Mouse (Mus musculus) midbrain, embryonic 11.5 days (tissue): ENCODE measurements around the gene Smad9. TPM values are rescaled to one million over a fixed set of nuclear protein-coding genes. Genes with fewer than 3 reads are reported as not detected.

ENCODE experiments used
- ATAC-seq: fragments of 200-750 bp; cut with Nextera tagmentation; 2 replicates; pipeline ENCODE4 v1.8.0; 2017; ENCODE audit warnings: moderate TSS enrichment, moderate library complexity; ENCODE audit not compliant: low FRiP score
- DNase-seq: peaks from one replicate; pipeline ENCODE4 v3.0.0; 2015; ENCODE audit warnings: low spot score; ENCODE audit errors: missing footprints
- H3K27ac ChIP-seq: fragments of 300-500 bp; sonication (generic); 2 replicates; pipeline ENCODE4 v1.5.1; 2014; ENCODE audit warnings: low read depth, low read length
- H3K27me3 ChIP-seq: fragments of 300-500 bp; sonication (generic); 2 replicates; pipeline ENCODE4 v1.6.1; 2014; ENCODE audit warnings: mild to moderate bottlenecking, low read length, moderate library complexity, mixed read lengths; ENCODE audit not compliant: control insufficient read depth, insufficient read depth
- H3K36me3 ChIP-seq: fragments of 300-500 bp; sonication (generic); 2 replicates; pipeline ENCODE4 v1.6.1; 2014; ENCODE audit warnings: mild to moderate bottlenecking, low read length, moderate library complexity, mixed read lengths; ENCODE audit not compliant: control insufficient read depth, insufficient read depth
- H3K4me1 ChIP-seq: fragments of 300-500 bp; sonication (generic); 2 replicates; pipeline ENCODE4 v1.6.1; 2014; ENCODE audit warnings: low read length; ENCODE audit not compliant: control insufficient read depth, insufficient read depth
- H3K4me2 ChIP-seq: fragments of 300-500 bp; sonication (generic); 2 replicates; pipeline ENCODE4 v1.6.1; 2014; ENCODE audit warnings: mild to moderate bottlenecking, moderate library complexity
- H3K4me3 ChIP-seq: fragments of 300-500 bp; sonication (generic); 2 replicates; pipeline ENCODE4 v1.5.1; 2014; ENCODE audit warnings: low read depth, low read length
- H3K9ac ChIP-seq: fragments of 300-500 bp; sonication (generic); 2 replicates; pipeline ENCODE4 v1.6.1; 2014; ENCODE audit warnings: low read length
- H3K9me3 ChIP-seq: fragments of 300-500 bp; sonication (generic); 2 replicates; pipeline ENCODE4 v1.6.1; 2016; ENCODE audit warnings: low read length; ENCODE audit not compliant: control insufficient read depth
- WGBS: fragments of 180-500 bp; shearing (Covaris S2); extraction: QIAGEN DNeasy Blood & Tissue Kit; methylation state at CpG from one replicate; pipeline ENCODE4 v1.1.7; 2014; 5-methylcytosine and 5-hydroxymethylcytosine counted together
- polyA plus RNA-seq: library from polyadenylated mRNA; unstranded; fragments of >200 nt; fragmentation: Nextera tagmentation; extraction: Ambion mirVana; gene quantifications from 2 replicates; pipeline ENCODE4 v1.2.1, GENCODE M21; 2014

The Smad9 gene
- polyA plus RNA-seq, 1 experiment from 2014 or later: 0.27 TPM

DNA sequence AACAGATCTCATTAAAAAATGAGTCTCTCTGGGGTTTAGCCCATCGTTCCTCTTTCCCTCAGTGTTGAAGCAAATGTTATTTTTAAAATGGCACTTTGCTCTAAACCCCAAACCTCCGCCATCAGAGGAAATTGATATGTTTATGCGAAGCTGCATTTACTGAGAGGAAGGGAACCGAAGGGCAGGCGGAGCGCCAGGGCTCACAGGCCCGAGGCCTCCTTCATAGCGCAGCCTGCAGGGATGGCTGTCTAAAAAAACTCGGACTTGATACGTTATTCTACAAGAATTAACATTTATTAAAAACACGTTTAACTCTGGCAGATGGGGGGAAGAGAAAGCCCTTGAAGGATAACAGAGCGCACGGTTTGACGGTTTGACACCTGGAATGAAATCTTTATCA, 10.7 kb downstream of the Smad9 start:
- H3K4me2 ChIP-seq: no peak overlapping the region
- DNase-seq (no peak), ATAC-seq (no peak)
- no peak overlapping the region for H3K27ac ChIP-seq
- no peak overlapping the region for H3K9ac ChIP-seq
- H3K27me3 ChIP-seq: no peaks in the 10 kb centered on the region
- no peaks in the 10 kb centered on the region for H3K9me3 ChIP-seq
- no peak overlapping the region for H3K4me3 ChIP-seq
- H3K4me1 ChIP-seq: 0 out of 2 replicates have a peak, but pooled peaks cover 2% of the 10 kb centered on the region
- H3K36me3 ChIP-seq: no peaks in the 10 kb centered on the region
- 87% methylated on average over 14 of the region's 14 CpGs for WGBS

DNA sequence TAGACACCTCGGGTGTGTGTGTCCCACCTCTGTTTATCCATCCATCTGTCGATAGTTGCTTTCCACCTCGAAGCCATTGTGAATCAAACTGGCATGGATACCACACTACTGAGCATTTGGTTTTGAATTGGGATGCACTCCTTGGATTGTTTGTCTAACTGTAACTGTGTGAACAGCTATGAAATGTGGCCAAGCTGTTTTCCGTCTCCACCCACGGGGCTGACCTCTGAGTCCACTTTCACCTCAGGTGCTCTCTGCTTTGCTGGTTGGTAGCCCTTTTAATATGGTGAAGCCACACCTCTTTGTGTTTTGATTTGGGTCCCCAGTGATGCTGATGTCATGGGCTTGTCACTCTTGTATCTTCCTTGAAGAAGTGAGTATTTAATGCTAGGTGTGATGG, 11.4 kb downstream of the Smad9 start:
- H3K9me3 ChIP-seq: no peaks in the 10 kb centered on the region
- no peak overlapping the region for H3K9ac ChIP-seq
- 0 out of 2 replicates have a peak, but pooled peaks cover 2% of the 10 kb centered on the region for H3K4me1 ChIP-seq
- no peak overlapping the region for H3K27ac ChIP-seq
- H3K4me3 ChIP-seq: no peak overlapping the region
- no peaks in the 10 kb centered on the region for H3K27me3 ChIP-seq
- DNase-seq: no peak
- H3K4me2 ChIP-seq: no peak overlapping the region
- WGBS: 89% methylated on average over 5 of the region's 5 CpGs
- ATAC-seq: no peak
- H3K36me3 ChIP-seq: no peaks in the 10 kb centered on the region

DNA sequence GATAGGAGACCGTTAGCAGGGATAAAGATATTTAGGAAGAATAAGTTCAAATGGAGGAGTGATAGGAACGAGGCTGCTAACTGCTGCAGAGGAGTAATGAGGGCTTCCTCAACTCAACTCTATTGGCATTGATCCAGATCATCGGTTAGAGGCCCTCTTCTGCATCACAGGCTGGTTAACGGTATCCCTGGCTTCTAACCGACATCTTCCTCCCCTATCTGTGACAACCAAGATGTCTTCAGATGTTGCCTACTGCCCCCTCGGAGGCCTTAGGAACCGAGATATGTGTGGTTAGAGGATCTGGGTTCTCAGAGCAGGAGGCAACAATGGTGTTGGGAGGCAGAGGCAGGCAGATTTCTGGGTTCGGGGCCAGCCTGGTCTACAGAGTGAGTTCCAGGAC, 13.2 kb downstream of the Smad9 start:
- DNase-seq (no peak), ATAC-seq (no peak)
- Histone ChIP-seq H3K4me3 (no peak overlapping the region), H3K9ac (no peak overlapping the region), H3K4me1 (0 out of 2 replicates have a peak, but pooled peaks cover 2% of the 10 kb centered on the region), H3K27ac (no peak overlapping the region), H3K9me3 (no peaks in the 10 kb centered on the region), H3K27me3 (no peaks in the 10 kb centered on the region), H3K4me2 (no peak overlapping the region), H3K36me3 (no peaks in the 10 kb centered on the region)
- 93% methylated on average over 8 of the region's 8 CpGs for WGBS

GRCm38 (mm10) chr3:54769349-54770275, 14.2 kb downstream of the Smad9 start:
- H3K4me1 ChIP-seq: 0 out of 2 replicates have a peak, but pooled peaks cover 2% of the 10 kb centered on the region
- DNase-seq (no peak), ATAC-seq (no peak)
- H3K9ac ChIP-seq: no peak overlapping the region
- H3K9me3 ChIP-seq: no peaks in the 10 kb centered on the region
- no peaks in the 10 kb centered on the region for H3K27me3 ChIP-seq
- H3K4me3 ChIP-seq: no peak overlapping the region
- H3K27ac ChIP-seq: no peak overlapping the region
- no peaks in the 10 kb centered on the region for H3K36me3 ChIP-seq
- no peak overlapping the region for H3K4me2 ChIP-seq
- 63% methylated on average over 17 of the region's 17 CpGs for WGBS

- DNase-seq (no peak), ATAC-seq (no peak)
- Histone ChIP-seq H3K4me2 (no peak overlapping the region), H3K4me3 (no peak overlapping the region), H3K36me3 (no peaks in the 10 kb centered on the region), H3K27me3 (no peaks in the 10 kb centered on the region), H3K27ac (no peak overlapping the region), H3K4me1 (0 out of 2 replicates have a peak, but pooled peaks cover 2% of the 10 kb centered on the region), H3K9me3 (no peaks in the 10 kb centered on the region), H3K9ac (no peak overlapping the region)
- 82% methylated on average over 6 of the region's 6 CpGs for WGBS
Measured at GRCm38 (mm10) chr3:54773613-54774012, 18.2 kb downstream of the Smad9 start.

DNA sequence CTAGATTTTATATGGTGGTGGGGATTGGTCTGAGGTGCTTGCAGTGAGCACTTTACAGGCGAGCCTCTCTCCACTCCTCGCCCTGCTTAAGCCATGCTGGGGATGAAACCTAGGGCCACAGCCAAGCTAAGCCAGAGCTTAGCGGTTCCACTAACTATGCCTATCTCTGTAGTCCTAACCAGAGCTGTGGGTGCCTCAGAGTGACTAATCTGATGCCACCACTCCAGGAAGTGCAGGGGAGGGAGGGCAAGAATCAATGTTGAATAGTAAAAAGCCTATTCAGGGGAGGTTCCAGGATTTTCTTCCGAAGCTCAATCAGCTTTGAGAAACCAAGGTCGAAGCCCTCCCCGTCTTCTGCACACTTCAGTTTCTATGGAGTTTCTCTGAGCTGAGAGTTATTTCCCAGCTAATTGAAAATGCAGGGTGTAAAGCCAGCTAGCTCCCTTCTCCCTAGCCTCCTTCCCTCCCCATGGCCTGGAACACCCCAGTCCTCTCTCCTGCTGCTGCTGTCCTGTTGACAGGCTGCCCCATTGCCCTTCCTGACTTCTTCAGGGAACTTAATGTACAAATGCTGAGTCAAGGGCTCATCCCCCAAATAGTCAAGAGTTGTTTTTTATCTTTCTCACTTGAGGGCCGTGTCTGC, 20.7 kb downstream of the Smad9 start:
- Histone ChIP-seq H3K9ac (no peak overlapping the region), H3K27me3 (no peaks in the 10 kb centered on the region), H3K4me1 (no peaks in the 10 kb centered on the region), H3K36me3 (no peaks in the 10 kb centered on the region), H3K9me3 (no peaks in the 10 kb centered on the region), H3K4me2 (no peak overlapping the region), H3K27ac (no peak overlapping the region), H3K4me3 (no peak overlapping the region)
- DNase-seq (no peak), ATAC-seq (no peak)
- 59% methylated on average over 7 of the region's 7 CpGs for WGBS

DNA sequence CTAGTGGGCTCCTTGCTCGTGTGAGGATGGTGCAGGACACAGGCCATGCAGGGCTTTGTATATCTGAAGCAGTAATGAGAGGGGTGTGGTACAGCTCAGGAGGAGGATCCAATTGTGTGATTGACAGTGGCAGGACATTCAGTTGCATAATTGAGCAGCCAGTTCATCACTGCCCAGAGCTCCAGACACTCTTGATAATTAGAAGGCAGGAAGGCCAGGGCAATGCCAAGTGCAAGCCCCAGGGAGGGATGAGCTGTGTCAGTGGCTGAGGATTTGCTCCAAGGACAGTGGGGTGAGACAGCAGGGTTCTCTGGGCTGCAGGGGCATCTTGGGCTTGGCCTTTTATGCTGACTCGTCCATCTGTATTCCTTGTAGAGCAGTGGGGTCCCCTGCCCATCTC, 35.2 kb downstream of the Smad9 start:
- DNase-seq (no peak), ATAC-seq (no peak)
- no peaks in the 10 kb centered on the region for H3K27me3 ChIP-seq
- H3K4me3 ChIP-seq: no peak overlapping the region
- no peak overlapping the region for H3K9ac ChIP-seq
- no peaks in the 10 kb centered on the region for H3K4me1 ChIP-seq
- no peak overlapping the region for H3K4me2 ChIP-seq
- peaks cover 5% of the 10 kb centered on the region; the same call in 1 of the 2 replicates for H3K9me3 ChIP-seq
- H3K27ac ChIP-seq: no peak overlapping the region
- WGBS: 64% methylated on average over 2 of the region's 2 CpGs
- no peaks in the 10 kb centered on the region for H3K36me3 ChIP-seq

DNA sequence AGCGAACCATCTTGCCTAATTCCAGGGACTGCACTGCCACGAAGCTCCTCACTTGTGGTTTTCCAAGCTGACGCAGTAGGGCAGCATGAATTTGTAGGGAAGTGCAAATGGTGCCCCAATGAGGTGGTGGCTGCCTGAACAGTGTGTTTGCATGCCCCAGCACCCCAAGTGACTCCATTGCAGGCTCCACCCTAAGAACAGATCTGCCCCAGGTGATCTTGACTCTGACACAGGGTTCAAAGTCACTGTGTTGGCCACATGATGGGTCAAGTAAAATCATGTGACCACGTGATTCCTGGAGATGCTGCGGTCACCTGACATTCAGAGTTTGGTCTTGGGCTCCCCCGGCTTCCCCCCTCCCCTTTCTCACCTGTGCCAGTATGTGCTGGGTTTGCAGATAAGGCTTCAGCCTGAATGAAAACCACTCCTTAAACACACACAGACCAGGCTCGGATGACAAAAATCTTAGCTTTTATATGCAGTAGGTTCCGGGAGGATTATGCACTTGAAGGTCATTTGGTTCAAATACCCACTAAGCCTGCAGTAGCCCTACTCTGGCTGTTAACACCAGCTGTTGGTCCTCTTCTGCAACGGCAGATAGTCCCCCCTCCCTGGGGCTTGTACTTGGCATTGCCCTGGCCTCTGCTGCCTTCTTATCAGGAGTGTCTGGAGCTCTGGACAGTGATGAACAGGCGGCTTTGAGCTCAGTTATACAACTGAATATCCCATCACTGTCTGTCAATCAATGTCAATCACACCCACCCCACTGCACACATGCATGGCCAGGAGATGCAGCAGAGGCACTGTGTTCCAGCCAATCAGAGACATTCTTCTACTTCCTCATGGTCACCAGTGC, 36.7 kb downstream of the Smad9 start:
- WGBS: 79% methylated on average over 10 of the region's 10 CpGs
- Histone ChIP-seq H3K27me3 (no peaks in the 10 kb centered on the region), H3K9me3 (peaks cover 5% of the 10 kb centered on the region; the same call in 1 of the 2 replicates), H3K4me1 (no peaks in the 10 kb centered on the region), H3K36me3 (no peaks in the 10 kb centered on the region), H3K4me2 (no peak overlapping the region), H3K4me3 (no peak overlapping the region), H3K27ac (no peak overlapping the region), H3K9ac (no peak overlapping the region)
- 0 out of 2 replicates have a peak, but pooled peaks have one; percentile 14 for ATAC-seq
- DNase-seq: no peak
